Mouse (Mus musculus) urinary bladder, adult 2 months (tissue): ENCODE measurements around the gene Ldb3. TPM values are rescaled to one million over a fixed set of nuclear protein-coding genes. Genes with fewer than 3 reads are reported as not detected.

Source experiments
- polyA plus RNA-seq: library from polyadenylated mRNA; depleted of rRNA; stranded (reverse); fragments of >200 nt; gene quantifications from 2 replicates; pipeline ENCODE4 v1.2.3, GENCODE M21; 2012; rRNA removed

Ldb3 gene
- polyA plus RNA-seq, 1 experiment = 43.3 TPM

Other genes starting within 250 kb of the Ldb3 start
- 714 and 1,004 TPM in 2 replicates for gene Fam25c, start 233.2 kb downstream of the Ldb3 start, polyA plus RNA-seq
- 35.6 and 50.1 TPM in 2 replicates for gene Sncg, start 213.9 kb downstream of the Ldb3 start, polyA plus RNA-seq
- gene Mmrn2, start 213.2 kb downstream of the Ldb3 start, polyA plus RNA-seq = 8.0 and 14.0 TPM in 2 replicates
- gene Bmpr1a, start 85.3 kb downstream of the Ldb3 start, polyA plus RNA-seq = 47.7 and 56.2 TPM in 2 replicates
- 0.08 TPM in 1 of 2 replicates, not detected in the other for gene 9230112D13Rik, start 65.9 kb downstream of the Ldb3 start, polyA plus RNA-seq
- not detected in 2 replicates for gene Opn4, start 11.5 kb upstream of the Ldb3 start, polyA plus RNA-seq
- 27.8 and 28.7 TPM in 2 replicates for gene Wapl, start 85.2 kb upstream of the Ldb3 start, polyA plus RNA-seq
- 0.07 and 0.16 TPM in 2 replicates for gene Grid1, start 231.4 kb upstream of the Ldb3 start, polyA plus RNA-seq